Mouse (Mus musculus) cortical plate, adult 2 months (tissue): ENCODE measurements at regions not wholly inside any gene's neighbourhood (a gene's known extent, or its start where the extent isn't known, plus 50 kb on each side); places are given as distances from the start of the nearest gene placed in this dataset.

Experiments
- H3K27ac ChIP-seq: fragments of 200-500 bp; 2 replicates; pipeline ENCODE4 v1.5.1; 2012; ENCODE audit warnings: low read length, control low read depth, inconsistent platforms; ENCODE audit not compliant: insufficient read depth
- H3K4me1 ChIP-seq: fragments of 200-500 bp; 2 replicates; pipeline ENCODE4 v1.6.1; 2011; ENCODE audit warnings: low read length; ENCODE audit not compliant: control insufficient read depth, insufficient read depth
- H3K4me3 ChIP-seq: fragments of 200-500 bp; 2 replicates; pipeline ENCODE4 v1.5.1; 2011; ENCODE audit warnings: mild to moderate bottlenecking, low read length, control low read depth; ENCODE audit not compliant: insufficient read depth
- CTCF ChIP-seq: fragments of 200-500 bp; IDR thresholded peaks from 2 replicates; pipeline ENCODE4 v1.5.1; 2011; ENCODE audit warnings: mild to moderate bottlenecking, control low read depth, low read length; ENCODE audit not compliant: insufficient read depth; ENCODE audit errors: extremely low read depth
- POLR2A ChIP-seq: fragments of 200-500 bp; IDR thresholded peaks from 2 replicates; pipeline ENCODE4 v1.6.1; 2011; ENCODE audit warnings: mild to moderate bottlenecking, low read length, control low read depth; ENCODE audit not compliant: insufficient read depth; ENCODE audit errors: extremely low read depth

- no peak overlapping the region for H3K27ac ChIP-seq
- no peak overlapping the region for H3K4me3 ChIP-seq
- peaks cover 1% of the 10 kb centered on the region; the same call in 1 of the 2 replicates for H3K4me1 ChIP-seq
- no peak for TF ChIP-seq CTCF
- TF ChIP-seq POLR2A: no peak
Observed at GRCm38 (mm10) chr6:100143586-100144301, 143.5 kb downstream of the Rybp start.

- H3K4me1 ChIP-seq: peaks cover 1% of the 10 kb centered on the region; the same call in 1 of the 2 replicates
- H3K27ac ChIP-seq: no peak overlapping the region
- TF ChIP-seq POLR2A (no peak), CTCF (no peak)
- no peak overlapping the region for H3K4me3 ChIP-seq
Observed at GRCm38 (mm10) chr6:100141225-100141624, 146.1 kb downstream of the Rybp start.

- no peak for TF ChIP-seq POLR2A
- TF ChIP-seq CTCF: no peak
- Histone ChIP-seq H3K4me3 (no peak overlapping the region), H3K27ac (no peak overlapping the region), H3K4me1 (peaks cover 1% of the 10 kb centered on the region; the same call in 1 of the 2 replicates)
Observed at GRCm38 (mm10) chr6:100140581-100141114, 146.6 kb downstream of the Rybp start.

GRCm38 (mm10) chr6:100139809-100140208 is 147.5 kb downstream of the Rybp start:
- TF ChIP-seq CTCF (no peak), POLR2A (no peak)
- no peak overlapping the region for H3K27ac ChIP-seq
- no peak overlapping the region for H3K4me3 ChIP-seq
- H3K4me1 ChIP-seq: peaks cover 1% of the 10 kb centered on the region; the same call in 1 of the 2 replicates

GRCm38 (mm10) chr6:100138659-100139058 is 148.6 kb downstream of the Rybp start:
- Histone ChIP-seq H3K4me3 (no peak overlapping the region), H3K4me1 (no peaks in the 10 kb centered on the region), H3K27ac (no peak overlapping the region)
- TF ChIP-seq POLR2A (no peak), CTCF (no peak)

GRCm38 (mm10) chr6:100135177-100135576 is 152.1 kb downstream of the Rybp start:
- TF ChIP-seq POLR2A: no peak
- TF ChIP-seq CTCF: no peak

GRCm38 (mm10) chr6:100133970-100134369 is 153.3 kb downstream of the Rybp start:
- Histone ChIP-seq H3K4me3 (no peak overlapping the region), H3K4me1 (no peaks in the 10 kb centered on the region), H3K27ac (no peak overlapping the region)
- TF ChIP-seq CTCF (no peak), POLR2A (no peak)

More at GRCm38 (mm10) chr6:100135177-100135576, 152.1 kb downstream of the Rybp start:
- Histone ChIP-seq H3K4me3 (no peak overlapping the region), H3K27ac (no peak overlapping the region), H3K4me1 (no peaks in the 10 kb centered on the region)

- Histone ChIP-seq H3K27ac (no peak overlapping the region), H3K4me1 (no peaks in the 10 kb centered on the region), H3K4me3 (no peak overlapping the region)
- TF ChIP-seq POLR2A (no peak), CTCF (no peak)
Observed at GRCm38 (mm10) chr6:100132916-100133600, 154.2 kb downstream of the Rybp start.

GRCm38 (mm10) chr6:100127221-100128143 is 159.8 kb downstream of the Rybp start:
- Histone ChIP-seq H3K27ac (no peak overlapping the region), H3K4me1 (no peaks in the 10 kb centered on the region), H3K4me3 (no peak overlapping the region)
- TF ChIP-seq POLR2A (no peak), CTCF (peak; percentile 14; the same call in 1 of the 2 replicates)
